Mouse (Mus musculus): Measurements from ENCODE around the gene Ddrgk1. TPM values are rescaled to one million over a fixed set of nuclear protein-coding genes. Genes with fewer than 3 reads are reported as not detected.

Ddrgk1 gene
- polyA plus RNA-seq, 1 experiment from 2014 or later, result 54.5 TPM

GRCm38 (mm10) chr2:130634006-130634738 is 30.3 kb downstream of the Ddrgk1 start:
- H3K4me1 ChIP-seq (replicated peaks), result peaks cover 30% of the 10 kb centered on the region
- H3K27ac ChIP-seq, result no peak overlapping the region
- H3K4me2 ChIP-seq, result peak overlapping the region; percentile 90
- peak overlapping the region; percentile 52 for H3K9ac ChIP-seq (replicated peaks)
- peaks cover 63% of the 10 kb centered on the region for H3K27me3 ChIP-seq
- 17% methylated on average over 13 of the region's 14 CpGs for WGBS
- peak overlapping the region; percentile 45 for H3K4me3 ChIP-seq (replicated peaks)
- ATAC-seq (ENCODE audit: insufficient number of reproducible peaks, insufficient read depth, low FRiP score, low TSS enrichment, low read depth), result no peak; the same call in 1 of the 2 replicates
- H3K9me3 ChIP-seq, result no peaks in the 10 kb centered on the region
- H3K36me3 ChIP-seq, result no peaks in the 10 kb centered on the region

GRCm38 (mm10) chr2:130632887-130633675 is 31.4 kb downstream of the Ddrgk1 start:
- no peak overlapping the region for H3K27ac ChIP-seq
- no peaks in the 10 kb centered on the region; the same call in 1 of the 2 replicates for H3K36me3 ChIP-seq
- H3K27me3 ChIP-seq, result peaks cover 52% of the 10 kb centered on the region
- H3K4me2 ChIP-seq, result no peak overlapping the region
- peaks cover 35% of the 10 kb centered on the region for H3K4me1 ChIP-seq (replicated peaks)
- ATAC-seq (ENCODE audit: insufficient number of reproducible peaks, insufficient read depth, low FRiP score, low TSS enrichment, low read depth), result no peak
- WGBS, result 54% methylated on average over 5 of the region's 5 CpGs
- H3K9me3 ChIP-seq, result no peaks in the 10 kb centered on the region
- H3K4me3 ChIP-seq (replicated peaks), result no peak overlapping the region
- H3K9ac ChIP-seq (replicated peaks), result no peak overlapping the region

- Histone ChIP-seq H3K9me3 (no peaks in the 10 kb centered on the region), H3K36me3 (peaks cover 4% of the 10 kb centered on the region), H3K4me2 (no peak overlapping the region), H3K9ac (replicated peaks) (no peak overlapping the region), H3K27me3 (peaks cover 46% of the 10 kb centered on the region), H3K4me3 (replicated peaks) (no peak overlapping the region), H3K27ac (no peak overlapping the region), H3K4me1 (replicated peaks) (peaks cover 34% of the 10 kb centered on the region)
- WGBS, result 84% methylated on average over 1 of the region's 1 CpGs
- no peak for ATAC-seq (ENCODE audit: insufficient number of reproducible peaks, insufficient read depth, low FRiP score, low TSS enrichment, low read depth)
These were observed 32.0 kb downstream of the Ddrgk1 start for GRCm38 (mm10) chr2:130632416-130632815.

GRCm38 (mm10) chr2:130629839-130630203 is 34.6 kb downstream of the Ddrgk1 start, which contains the start of the genes Fastkd5 and Ubox5:
TSS of gene Fastkd5 (minus strand) at chr2:130630027.
TSS of gene Ubox5 (minus strand) at chr2:130630038.
- Histone ChIP-seq H3K27me3 (peaks cover 20% of the 10 kb centered on the region), H3K4me2 (peak within 1 kb of the TSS; percentile 85), H3K4me1 (replicated peaks) (peaks cover 18% of the 10 kb centered on the region), H3K27ac (peak within 1 kb of the TSS; percentile 76), H3K9me3 (no peaks in the 10 kb centered on the region), H3K4me3 (replicated peaks) (peak within 1 kb of the TSS; percentile 97), H3K36me3 (peaks cover 27% of the 10 kb centered on the region), H3K9ac (replicated peaks) (peak within 1 kb of the TSS; percentile 91)
- ATAC-seq (ENCODE audit: insufficient number of reproducible peaks, insufficient read depth, low FRiP score, low TSS enrichment, low read depth), result peak; percentile 66; the same call in 1 of the 2 replicates
- WGBS, result under 1% methylated on average over 25 of the region's 25 CpGs

GRCm38 (mm10) chr2:130629080-130629838 is 35.2 kb downstream of the Ddrgk1 start:
- WGBS, result 2% methylated on average over 37 of the region's 37 CpGs
- ATAC-seq (ENCODE audit: insufficient number of reproducible peaks, insufficient read depth, low FRiP score, low TSS enrichment, low read depth), result peak; percentile 39; the same call in 1 of the 2 replicates
- peaks cover 13% of the 10 kb centered on the region for H3K4me1 ChIP-seq (replicated peaks)
- peak overlapping the region; percentile 85 for H3K4me2 ChIP-seq
- peak overlapping the region; percentile 97 for H3K4me3 ChIP-seq (replicated peaks)
- H3K27me3 ChIP-seq, result peaks cover 14% of the 10 kb centered on the region
- H3K36me3 ChIP-seq, result peaks cover 33% of the 10 kb centered on the region
- H3K27ac ChIP-seq, result peak overlapping the region; percentile 76
- H3K9me3 ChIP-seq, result no peaks in the 10 kb centered on the region
- peak overlapping the region; percentile 91 for H3K9ac ChIP-seq (replicated peaks)

DNA sequence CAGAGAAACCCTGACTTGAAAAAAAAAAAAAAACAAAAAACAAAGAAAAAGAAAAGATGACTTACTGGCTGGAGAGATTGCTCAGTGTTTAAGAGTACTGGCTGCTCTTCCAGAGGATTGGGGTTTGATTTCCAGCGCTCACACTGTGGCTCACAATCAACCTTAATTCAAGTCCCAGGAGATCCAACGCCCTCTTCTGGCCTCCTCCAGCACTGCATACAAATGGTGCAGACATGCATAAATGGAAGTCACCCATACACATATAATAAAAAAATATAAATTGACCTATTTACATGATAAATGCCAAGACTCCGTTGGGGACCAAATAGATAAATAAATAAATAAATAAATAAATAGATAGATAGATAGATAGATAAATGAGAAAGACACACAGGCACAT is 36.0 kb downstream of the Ddrgk1 start:
- H3K36me3 ChIP-seq, result peaks cover 41% of the 10 kb centered on the region
- H3K27ac ChIP-seq, result no peak overlapping the region
- peaks cover 6% of the 10 kb centered on the region; the same call in 1 of the 2 replicates for H3K27me3 ChIP-seq
- H3K4me3 ChIP-seq (replicated peaks), result peak overlapping the region; percentile 97; the same call in 1 of the 2 replicates
- no peaks in the 10 kb centered on the region for H3K9me3 ChIP-seq
- H3K9ac ChIP-seq (replicated peaks), result no peak overlapping the region
- peak overlapping the region; percentile 85 for H3K4me2 ChIP-seq
- ATAC-seq (ENCODE audit: insufficient number of reproducible peaks, insufficient read depth, low FRiP score, low TSS enrichment, low read depth), result no peak
- 65% methylated on average over 3 of the region's 3 CpGs for WGBS
- peaks cover 8% of the 10 kb centered on the region; the same call in 1 of the 2 replicates for H3K4me1 ChIP-seq (replicated peaks)

DNA sequence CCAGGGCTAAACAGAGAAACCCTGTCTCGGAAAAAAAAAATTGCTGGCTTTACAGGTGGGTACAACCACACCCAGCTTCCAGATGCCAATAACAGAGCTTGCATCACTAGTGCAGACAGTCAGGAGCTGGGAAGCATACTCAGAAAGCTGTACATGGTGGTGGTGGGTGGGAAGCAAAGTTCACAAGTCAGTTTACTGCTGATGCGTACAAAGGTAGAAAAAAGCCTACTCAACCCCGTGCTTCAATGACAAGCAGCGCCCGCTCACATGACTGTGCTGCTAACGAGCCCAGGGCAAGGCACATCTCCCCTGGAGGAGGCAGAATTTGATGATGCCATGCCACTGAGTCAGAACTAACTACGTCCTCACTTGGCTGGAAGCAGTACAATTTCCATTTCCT is 45.5 kb downstream of the Ddrgk1 start:
- Histone ChIP-seq H3K36me3 (peaks cover 69% of the 10 kb centered on the region), H3K9ac (replicated peaks) (no peak overlapping the region), H3K4me2 (no peak overlapping the region), H3K9me3 (no peaks in the 10 kb centered on the region), H3K4me1 (replicated peaks) (no peaks in the 10 kb centered on the region), H3K27me3 (no peaks in the 10 kb centered on the region), H3K4me3 (replicated peaks) (no peak overlapping the region), H3K27ac (no peak overlapping the region)
- no peak for ATAC-seq (ENCODE audit: insufficient number of reproducible peaks, insufficient read depth, low FRiP score, low TSS enrichment, low read depth)
- WGBS, result 92% methylated on average over 7 of the region's 7 CpGs

DNA sequence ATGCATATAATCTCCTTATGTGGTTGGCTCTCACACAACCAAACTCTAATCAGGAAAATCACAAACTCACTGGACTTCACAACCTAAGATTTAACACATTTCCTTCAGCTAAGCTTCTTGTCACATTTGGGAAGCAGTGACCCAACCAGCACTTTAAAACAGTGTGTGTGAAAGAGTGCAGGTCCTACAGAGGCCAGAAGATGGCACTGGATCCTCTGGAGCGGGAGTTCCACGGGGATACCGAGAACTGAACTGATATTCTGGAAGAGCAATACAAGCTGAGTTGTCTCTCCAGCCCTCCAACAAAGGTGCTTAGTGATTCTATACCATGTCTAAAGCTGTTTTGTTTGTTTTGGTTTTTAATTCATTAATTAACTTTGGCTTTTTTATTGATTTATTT is 51.4 kb downstream of the Ddrgk1 start:
- H3K27me3 ChIP-seq, result no peaks in the 10 kb centered on the region
- ATAC-seq (ENCODE audit: insufficient number of reproducible peaks, insufficient read depth, low FRiP score, low TSS enrichment, low read depth), result no peak
- peaks cover 59% of the 10 kb centered on the region for H3K36me3 ChIP-seq

More for the DNA sequence above, 51.4 kb downstream of the Ddrgk1 start:
- no peak overlapping the region for H3K27ac ChIP-seq
- H3K4me2 ChIP-seq, result no peak overlapping the region
- H3K4me3 ChIP-seq (replicated peaks), result no peak overlapping the region
- H3K4me1 ChIP-seq (replicated peaks), result no peaks in the 10 kb centered on the region
- no peak overlapping the region for H3K9ac ChIP-seq (replicated peaks)
- WGBS, result 77% methylated on average over 3 of the region's 3 CpGs
- no peaks in the 10 kb centered on the region for H3K9me3 ChIP-seq

Other genes with a start within 250 kb of the Ddrgk1 start
- 121 and 133 TPM in 2 replicates for gene Vps16, start 240.3 kb downstream of the Ddrgk1 start, polyA plus RNA-seq (2016; fragmentation: Nextera tagmentation; extraction: Ambion mirVana)
- 13.4 and 14.6 TPM in 2 replicates for gene Pced1a, start 240.0 kb downstream of the Ddrgk1 start, polyA plus RNA-seq (2016; fragmentation: Nextera tagmentation; extraction: Ambion mirVana)
- gene Ptpra, start 214.4 kb downstream of the Ddrgk1 start, polyA plus RNA-seq (2016; fragmentation: Nextera tagmentation; extraction: Ambion mirVana), result 108 and 115 TPM in 2 replicates
- gene Mrps26, start 100.9 kb downstream of the Ddrgk1 start, polyA plus RNA-seq (2016; fragmentation: Nextera tagmentation; extraction: Ambion mirVana), result 79.0 and 80.7 TPM in 2 replicates
- not detected in 2 replicates for gene Oxt, start 88.5 kb downstream of the Ddrgk1 start, polyA plus RNA-seq (2016; fragmentation: Nextera tagmentation; extraction: Ambion mirVana)
- not detected in 2 replicates for gene Avp, start 82.1 kb downstream of the Ddrgk1 start, polyA plus RNA-seq (2016; fragmentation: Nextera tagmentation; extraction: Ambion mirVana)
- 18.7 and 20.3 TPM in 2 replicates for gene Fastkd5, start 34.6 kb downstream of the Ddrgk1 start, polyA plus RNA-seq (2016; fragmentation: Nextera tagmentation; extraction: Ambion mirVana)
- gene Ubox5, start 34.6 kb downstream of the Ddrgk1 start, polyA plus RNA-seq (2016; fragmentation: Nextera tagmentation; extraction: Ambion mirVana), result 15.6 and 16.0 TPM in 2 replicates
- gene Lzts3, start 21.9 kb downstream of the Ddrgk1 start, polyA plus RNA-seq (2016; fragmentation: Nextera tagmentation; extraction: Ambion mirVana), result 5.4 and 5.7 TPM in 2 replicates
- 142 and 148 TPM in 2 replicates for gene Itpa, start 3.0 kb upstream of the Ddrgk1 start, polyA plus RNA-seq (2016; fragmentation: Nextera tagmentation; extraction: Ambion mirVana)
- 1.1 and 1.4 TPM in 2 replicates for gene Slc4a11, start 32.9 kb upstream of the Ddrgk1 start, polyA plus RNA-seq (2016; fragmentation: Nextera tagmentation; extraction: Ambion mirVana)
- gene 4930402H24Rik, start 241.7 kb upstream of the Ddrgk1 start, polyA plus RNA-seq (2016; fragmentation: Nextera tagmentation; extraction: Ambion mirVana), result 38.1 and 39.7 TPM in 2 replicates
- 10.8 and 11.7 TPM in 2 replicates for gene Atrn, start 241.8 kb upstream of the Ddrgk1 start, polyA plus RNA-seq (2016; fragmentation: Nextera tagmentation; extraction: Ambion mirVana)

Measured in limb, embryonic 12.5 days (tissue).